Mouse (Mus musculus): Measurements from ENCODE around the gene Zswim5.
"Not testable (repeated sequence)": the region's sequence is repeated elsewhere in the genome, so short reads cannot be mapped to it uniquely, and the experiment has no call there.

The Zswim5 gene

DNA sequence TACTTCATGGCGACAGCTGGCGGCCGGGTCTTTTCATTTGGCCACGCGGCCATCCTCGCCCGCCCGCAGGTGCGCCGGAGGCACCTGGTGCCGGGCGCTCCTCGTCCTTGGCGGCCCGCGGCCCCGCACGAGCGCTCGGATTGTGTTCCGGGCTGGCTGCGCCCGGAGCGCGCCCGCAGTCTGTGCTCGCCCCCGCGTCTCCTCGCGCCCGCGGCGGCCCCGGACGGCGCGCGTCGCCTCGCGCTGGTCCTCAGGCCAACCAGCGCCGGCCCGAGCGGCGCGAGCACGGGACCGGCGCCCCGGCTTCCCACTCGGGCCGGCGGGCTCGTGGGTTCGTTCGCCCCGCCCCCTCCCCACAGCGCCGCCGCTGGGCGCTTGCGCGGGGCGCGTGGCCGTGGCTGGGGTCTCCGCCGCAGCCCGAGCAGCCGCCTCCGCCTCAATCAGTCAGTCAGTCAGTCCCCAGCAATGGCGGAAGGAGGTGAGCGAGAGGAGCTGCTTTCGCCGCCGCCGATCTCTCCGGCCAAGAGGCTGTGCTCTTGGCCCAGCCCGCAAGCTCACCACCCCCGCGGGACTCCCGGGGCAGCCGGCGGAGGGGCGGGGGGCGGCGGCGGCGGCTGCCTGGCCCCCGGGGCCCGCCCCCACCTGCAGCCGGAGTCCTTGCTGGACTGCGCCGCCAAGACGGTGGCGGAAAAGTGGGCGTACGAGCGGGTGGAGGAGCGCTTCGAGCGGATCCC is at the start of gene Zswim5:
Gene Zswim5, plus strand, starts transcription at position 382 of the 734 bp plus-strand sequence.
- in situ Hi-C loops (cut with MboI, MseI), result no loop called here

DNA sequence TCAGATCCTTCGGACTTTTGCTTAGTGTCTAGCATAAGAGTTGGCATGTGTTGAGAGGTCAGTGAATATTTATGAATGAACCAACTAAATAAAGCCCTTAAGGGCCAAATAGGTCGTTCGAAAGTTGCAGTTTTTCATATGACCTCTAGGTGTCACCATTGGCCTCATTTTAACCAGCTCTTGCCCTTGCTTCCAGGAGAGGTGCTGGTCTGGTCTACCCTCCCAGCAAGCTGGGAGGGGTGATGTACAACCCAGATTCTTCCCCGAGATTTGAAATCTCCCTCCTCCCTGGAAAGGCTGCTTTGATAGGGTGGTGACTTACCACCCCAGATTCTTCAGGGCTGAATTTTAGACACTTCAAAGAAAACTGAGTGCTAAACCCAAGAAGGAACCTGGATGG is 49.4 kb upstream of the Zswim5 start:
- in situ Hi-C loops (cut with MboI, MseI), result no loop called here

DNA sequence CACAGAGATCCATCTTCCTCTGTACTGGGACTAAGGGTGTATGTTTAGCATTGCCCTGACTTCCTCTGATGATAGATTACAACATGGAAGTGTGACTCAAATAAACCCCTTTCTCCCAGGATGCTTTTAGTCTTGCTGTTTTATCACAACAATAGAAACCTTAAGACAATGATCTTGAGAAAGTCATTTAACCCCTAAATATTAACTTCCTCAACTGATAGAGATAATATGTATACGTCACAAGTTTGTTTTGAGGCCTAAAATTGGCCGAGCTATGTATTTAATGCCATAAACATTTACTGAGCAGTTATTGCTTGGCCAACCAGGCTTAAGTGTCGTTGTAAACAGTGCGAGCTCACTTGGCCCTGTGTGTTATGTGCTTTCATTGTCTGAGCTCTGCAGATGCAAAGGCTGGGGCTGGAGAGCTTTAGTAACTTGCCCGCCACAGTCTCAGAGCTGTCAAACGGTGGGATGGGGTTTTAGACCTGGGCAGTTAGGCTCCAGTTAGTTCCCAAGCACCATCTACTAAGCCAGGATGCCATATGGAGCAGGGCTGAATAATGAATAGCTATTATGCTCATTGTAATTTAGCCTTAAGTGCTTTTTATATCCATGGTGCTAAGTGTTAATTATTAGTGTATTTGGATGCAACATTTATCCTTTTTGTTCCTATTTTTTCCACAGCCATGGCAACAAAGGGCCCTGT is 47.7 kb upstream of the Zswim5 start:
- in situ Hi-C loops (cut with MboI, MseI), result no loop called here

DNA sequence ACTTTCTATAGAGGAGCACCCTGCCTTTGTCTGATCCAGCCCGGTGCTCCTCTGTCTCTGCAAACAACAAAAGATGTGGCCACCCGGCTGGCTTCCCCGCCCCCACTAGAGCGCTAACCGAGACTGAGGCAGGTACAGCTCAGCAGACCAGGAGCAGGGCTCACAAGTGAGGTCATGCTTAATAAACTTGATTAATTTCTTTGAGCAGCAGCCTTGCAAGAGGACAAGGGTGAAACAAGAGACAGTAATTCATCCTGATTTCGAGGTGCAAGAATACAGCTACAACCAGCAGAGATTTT is 47.2 kb upstream of the Zswim5 start:
- in situ Hi-C loops (cut with MboI, MseI), result no loop called here

DNA sequence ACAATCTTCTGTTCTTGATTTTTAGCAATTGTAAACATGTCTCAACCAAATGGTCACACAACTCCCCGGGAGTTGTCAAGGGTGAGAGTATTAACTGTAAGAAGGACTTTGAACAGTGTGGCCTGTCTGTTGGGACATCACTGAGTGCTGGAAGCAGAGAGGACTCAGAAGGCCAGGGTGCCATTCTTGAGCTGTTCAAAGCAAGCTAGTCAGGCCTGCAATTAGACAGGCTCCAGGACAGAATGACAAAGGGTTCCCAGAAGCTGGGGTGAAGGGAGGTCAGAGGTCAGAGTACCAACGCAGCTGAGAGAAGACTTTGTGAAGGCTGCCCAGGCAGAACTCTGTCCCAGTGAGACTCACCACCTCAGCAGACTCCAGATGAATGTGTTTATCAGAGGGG is 38.2 kb upstream of the Zswim5 start:
- in situ Hi-C loops (cut with MboI, MseI), result no loop called here

DNA sequence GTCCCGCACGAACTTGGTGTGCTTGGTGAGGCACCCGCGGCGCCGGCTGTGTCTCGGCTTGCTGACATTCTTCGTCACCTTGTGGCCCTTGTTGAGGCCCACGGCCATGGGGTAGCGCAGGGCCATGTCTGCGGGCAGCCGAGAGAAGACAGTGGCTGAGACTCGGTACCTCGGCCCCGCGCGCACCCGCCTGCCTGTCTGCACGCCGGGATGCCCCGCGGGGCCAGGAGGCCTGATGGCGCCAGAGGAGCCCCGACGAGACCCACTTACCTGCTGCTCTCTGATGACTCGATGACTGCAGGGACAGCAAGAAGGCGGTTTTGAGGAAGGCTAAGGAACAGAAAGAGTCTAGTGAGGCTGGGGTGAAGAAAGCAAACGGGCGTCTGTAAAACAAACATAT is 37.1 kb upstream of the Zswim5 start:
- in situ Hi-C loops (cut with MboI, MseI), result not testable (repeated sequence)

DNA sequence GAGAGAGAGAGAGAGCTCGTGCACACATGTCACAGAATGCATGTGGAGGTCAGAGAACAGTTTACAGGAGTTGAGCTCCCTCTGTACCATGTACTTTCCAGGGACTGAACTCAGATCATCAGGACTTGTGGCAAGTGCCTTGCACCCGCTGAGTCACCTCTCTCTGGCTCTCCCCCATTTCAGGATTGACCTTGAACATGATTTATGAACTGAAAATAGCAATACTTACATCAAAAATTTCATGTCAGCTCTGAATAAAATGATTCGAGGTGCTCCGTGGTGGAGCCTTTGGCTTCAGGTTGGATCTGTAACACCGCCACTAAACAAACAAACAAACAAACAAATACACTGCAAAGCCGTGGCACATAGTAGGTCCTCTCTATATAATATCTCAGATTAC is 36.3 kb upstream of the Zswim5 start:
- in situ Hi-C loops (cut with MboI, MseI), result no loop called here

DNA sequence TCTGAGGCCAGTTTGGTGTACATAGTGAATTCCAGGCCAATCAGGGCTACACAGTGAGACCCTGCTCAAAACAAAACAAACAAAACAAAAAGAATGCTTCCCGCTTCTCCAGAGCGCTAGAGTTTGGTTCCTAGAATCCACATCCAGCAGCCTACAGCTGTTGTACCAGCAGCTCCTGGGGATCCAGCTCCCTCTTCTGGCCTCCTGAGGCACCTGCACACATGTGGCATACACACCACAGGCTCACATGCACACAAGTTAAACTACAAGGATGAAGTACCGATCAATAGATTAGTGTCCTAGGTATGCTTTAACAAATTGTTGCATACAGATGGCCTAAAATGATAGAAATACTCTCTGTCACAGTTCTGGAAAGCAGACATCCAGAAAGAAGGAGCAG is 32.9 kb upstream of the Zswim5 start:
- in situ Hi-C loops (cut with MboI, MseI), result no loop called here

DNA sequence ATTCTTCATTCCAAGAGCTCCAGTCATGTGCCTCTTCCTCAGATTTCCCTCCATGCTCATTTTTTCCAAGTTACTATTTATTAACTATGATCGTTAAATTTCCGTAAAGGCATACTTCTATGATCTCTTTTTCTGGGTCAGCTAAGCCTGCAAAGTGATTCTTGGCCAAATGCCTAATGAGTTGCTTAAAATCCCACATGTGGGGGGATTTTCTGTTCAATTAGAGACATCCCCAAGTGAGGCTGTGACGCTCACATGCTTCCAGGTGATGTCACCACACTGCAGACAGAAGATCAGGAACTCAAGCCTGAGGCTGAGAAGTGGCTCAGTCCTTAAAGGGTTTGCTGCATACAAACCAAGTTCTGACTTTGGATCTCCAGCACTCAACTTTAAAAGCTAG is 27.3 kb upstream of the Zswim5 start:
- in situ Hi-C loops (cut with MboI, MseI), result no loop called here

DNA sequence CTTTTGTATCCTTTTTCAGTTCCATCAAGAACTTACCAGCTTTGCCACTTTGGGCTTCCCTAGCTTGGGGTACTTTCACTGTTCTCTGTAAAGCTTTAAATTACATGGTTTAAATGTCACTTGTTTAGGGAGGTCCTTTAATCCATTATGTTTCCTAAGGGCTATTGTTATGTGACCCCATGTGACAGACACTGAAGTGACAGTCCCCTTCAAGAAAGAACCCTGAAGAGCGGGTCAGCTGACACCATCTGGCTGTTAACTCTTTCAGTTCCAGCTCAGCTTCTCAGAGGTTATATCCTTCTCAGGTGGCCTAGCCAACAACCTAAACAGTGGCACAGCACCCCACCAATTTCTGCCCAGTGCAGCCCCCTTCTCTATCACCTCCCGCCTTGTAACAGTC is 22.9 kb upstream of the Zswim5 start:
- in situ Hi-C loops (cut with MboI, MseI), result no loop called here

DNA sequence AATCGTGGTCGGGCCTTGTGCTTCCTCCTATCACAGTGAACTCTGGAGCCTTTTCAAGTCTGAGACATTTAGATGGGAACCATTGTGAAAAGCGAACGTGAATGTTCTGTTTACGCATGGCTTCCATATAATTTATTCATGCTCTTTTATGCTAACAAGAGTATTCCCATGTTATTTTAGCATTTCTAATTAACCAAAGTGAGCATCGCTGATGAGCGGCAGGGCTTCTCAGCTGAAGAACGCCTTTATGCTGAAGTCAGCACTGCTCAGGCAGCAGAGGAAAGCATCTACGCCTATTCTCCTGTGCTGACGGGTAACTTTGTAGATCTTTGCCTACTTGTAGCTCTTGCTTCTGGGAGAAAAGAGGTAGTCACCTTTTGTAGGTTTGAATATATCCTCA is 20.0 kb upstream of the Zswim5 start:
- in situ Hi-C loops (cut with MboI, MseI), result no loop called here

DNA sequence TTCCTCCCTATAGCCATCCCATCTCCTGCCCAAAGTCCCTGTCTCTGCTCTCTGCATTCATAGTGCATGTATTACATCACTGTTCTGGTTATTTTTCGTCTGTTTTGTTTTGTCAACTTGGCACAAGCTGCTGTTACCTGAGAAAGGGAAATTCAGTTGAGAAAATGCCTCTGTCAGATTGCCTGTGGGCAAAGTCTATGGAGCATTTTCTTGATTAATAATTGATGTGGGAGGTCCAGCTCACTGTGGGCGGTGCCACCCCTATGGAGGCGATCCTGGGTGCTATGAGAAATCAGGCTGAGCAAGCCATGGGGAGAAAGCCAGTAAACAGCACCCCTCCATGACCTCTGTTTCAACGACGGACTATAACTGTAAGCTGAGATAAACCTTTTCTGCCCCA is 17.5 kb upstream of the Zswim5 start:
- in situ Hi-C loops (cut with MboI, MseI), result no loop called here

DNA sequence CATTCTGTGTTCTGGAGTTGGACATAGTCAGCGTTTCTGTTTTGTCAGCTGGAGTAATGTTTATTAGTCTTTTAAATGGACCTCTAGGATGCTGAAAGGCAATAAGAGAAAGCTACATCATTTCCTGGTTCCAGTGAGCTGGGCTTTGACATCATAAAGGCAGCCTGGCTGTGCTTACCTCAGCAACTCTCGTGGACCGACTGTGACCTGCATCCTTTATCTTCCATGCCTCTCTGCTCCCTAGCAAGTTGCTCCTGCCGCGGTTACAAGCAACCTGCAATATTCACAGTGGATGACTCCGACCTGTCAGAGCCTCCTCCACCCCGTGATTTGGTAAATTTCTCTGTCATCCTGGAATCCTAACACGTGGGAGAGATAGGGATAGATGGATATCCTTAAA is 15.2 kb upstream of the Zswim5 start:
- in situ Hi-C loops (cut with MboI, MseI), result no loop called here

DNA sequence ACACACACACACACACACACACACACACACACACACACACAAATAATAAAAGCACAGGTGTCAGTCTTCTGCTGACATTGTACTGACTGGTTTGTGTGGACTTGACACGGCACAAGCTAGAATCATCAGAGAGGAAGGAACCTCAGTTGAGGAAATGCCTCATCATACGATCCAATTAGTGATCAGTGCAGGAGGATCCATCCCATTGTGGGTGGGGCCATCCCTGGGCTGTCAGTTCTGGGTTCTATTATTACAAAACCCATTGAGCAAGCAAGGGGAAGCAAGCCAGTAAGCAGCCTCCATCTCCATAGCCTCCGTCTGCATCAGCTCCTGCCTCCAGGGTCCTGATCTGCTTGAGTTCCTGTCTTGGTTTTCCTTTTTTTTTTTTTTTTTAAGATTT is 7.3 kb upstream of the Zswim5 start:
- in situ Hi-C loops (cut with MboI, MseI), result no loop called here

DNA sequence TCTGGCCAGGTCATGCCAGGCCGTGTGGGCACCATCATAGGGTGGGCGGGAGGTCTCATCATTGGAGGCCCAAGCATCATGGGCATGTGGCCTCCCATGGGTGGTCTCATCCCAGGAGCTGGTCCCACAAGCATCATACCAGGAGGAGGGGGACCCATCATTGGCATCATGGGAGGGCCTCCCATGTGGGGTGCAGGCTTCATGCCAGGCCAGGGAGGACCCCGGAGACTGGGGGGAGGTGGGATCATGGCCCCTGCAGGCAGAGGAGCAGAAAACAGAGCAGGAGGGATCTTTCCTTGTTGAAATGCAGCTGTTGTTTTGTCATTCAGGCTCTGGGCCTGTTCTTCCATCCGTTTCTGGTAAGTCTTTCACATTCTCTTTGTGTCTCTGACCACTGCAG is 2.6 kb upstream of the Zswim5 start:
- in situ Hi-C loops (cut with MboI, MseI), result no loop called here

DNA sequence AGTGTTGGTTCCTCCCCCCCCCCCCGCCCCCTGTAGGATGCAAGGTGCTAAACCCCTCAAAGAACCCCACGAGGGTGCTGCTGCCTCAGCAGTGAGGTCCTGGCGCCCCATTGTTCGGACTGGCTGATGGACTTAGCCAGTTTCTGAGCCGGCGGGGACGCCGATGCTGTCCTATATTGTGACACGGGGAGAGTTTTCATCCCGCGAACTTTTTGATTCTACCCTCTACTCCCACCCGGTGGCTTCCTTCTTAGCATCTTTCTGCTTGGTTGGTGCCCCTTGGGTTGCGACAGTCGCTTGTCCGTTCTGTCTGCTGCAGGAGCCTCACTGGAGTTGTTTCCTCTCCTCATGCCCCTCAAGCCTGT is 564 bp upstream of the Zswim5 start:
- in situ Hi-C loops (cut with MboI, MseI), result no loop called here

DNA sequence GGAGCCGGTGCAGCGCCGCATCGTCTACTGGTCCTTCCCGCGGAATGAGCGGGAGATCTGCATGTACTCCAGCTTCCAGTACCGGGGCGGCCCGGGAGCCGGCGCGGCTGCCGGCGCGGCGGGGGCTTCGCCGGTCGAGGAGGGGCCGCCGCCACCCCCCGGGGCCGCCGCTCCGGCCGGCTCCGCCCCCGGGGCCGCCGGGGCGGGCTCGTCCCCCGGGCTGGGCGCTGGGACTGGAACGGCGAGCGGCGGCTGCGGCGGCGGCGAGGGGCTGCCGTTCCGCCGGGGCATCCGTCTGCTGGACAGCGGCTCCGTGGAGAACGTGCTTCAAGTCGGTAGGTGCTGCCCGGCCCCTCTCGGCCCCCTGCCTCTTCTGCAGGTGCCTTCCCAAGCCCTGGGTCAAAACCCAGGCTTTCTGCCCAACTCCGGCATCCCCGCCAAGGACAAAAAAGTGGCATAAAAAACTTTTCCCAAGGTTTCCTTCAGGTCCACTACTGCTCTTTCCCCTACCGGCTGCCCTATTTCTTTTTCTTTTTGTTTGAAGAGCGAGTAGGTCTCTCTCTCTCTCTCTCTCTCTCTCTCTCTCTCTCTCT is 649 bp downstream of the Zswim5 start:
- in situ Hi-C loops (cut with MboI, MseI), result no loop called here

DNA sequence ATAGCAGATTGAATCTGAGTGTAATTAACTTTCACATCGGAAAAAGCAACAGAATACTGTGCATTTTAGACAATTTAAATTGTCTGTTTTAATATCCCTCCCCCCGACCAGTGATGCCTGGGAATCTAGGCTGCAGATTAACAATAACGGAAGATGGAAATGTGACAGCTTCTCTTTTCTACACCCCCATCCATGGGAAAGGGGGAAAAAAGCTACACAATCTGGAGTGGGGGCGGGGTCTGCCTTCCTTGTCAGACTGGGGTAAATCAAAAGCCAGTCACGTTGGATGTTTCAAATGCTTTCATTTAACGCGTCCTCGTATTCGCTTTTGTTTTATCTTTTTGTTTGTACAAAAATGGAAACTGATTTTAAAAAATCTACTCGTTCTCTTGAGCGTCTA is 1.3 kb downstream of the Zswim5 start:
- in situ Hi-C loops (cut with MboI, MseI), result no loop called here

DNA sequence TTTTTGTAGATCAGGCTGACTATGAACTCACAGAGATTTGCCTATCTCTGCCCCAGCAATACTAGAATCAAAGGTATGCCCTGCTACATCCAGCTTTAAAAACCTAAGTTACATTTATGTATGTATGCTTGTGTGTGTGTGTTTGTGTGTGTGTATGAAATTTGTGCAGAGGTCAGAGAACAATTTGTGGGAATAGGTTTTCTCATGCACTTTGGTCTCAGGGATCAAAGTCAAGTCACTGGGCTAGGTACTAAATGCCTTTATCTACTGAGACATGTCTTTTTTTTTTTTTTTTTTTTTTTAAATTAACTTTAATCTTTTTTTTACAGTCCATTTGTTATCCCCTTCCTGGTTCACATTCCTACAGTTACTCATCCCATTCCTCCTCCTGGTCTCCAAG is 5.5 kb downstream of the Zswim5 start:
- in situ Hi-C loops (cut with MboI, MseI), result no loop called here

DNA sequence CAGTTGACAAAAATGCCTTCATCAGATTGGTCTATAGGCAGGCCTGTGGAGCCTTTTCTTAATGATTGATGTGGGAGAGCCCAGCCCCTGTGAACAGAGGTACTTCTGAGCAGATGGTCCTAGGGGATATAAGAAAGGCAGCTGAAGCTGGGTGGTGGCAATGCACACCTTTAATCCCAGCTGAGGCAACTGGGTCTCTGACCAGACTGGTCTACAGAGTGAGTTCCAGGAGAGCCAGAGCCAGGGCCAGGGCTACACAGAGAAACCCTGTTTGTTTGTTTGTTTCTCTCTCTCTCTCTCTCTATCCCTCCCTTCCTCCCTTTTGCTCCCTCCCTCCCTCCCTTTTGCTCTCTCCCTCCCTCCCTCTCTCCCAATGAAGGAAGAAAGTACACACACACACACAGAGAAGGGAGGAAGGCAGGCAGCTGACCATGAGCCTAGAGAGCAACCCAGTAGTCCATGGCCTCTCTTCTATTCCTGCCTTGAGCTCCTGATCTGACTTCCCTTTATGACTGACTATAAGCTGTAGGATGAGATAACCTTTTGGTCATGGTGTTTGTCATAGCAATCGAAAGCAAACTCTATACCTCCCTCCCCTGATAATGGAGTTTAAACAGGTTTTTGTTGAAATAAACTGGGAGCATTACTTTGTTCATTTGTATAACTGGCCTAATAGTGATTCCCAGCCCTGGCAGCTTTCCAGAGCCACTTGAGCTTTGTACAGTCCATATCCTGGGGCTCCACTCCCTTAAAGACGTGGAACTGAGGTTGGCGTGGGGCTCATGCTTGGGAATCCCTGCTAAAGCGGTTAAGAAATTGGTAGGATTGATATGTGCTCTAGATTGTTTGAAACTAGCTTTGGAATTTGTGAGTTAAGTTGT is 17.3 kb downstream of the Zswim5 start:
- in situ Hi-C loops (cut with MboI, MseI), result no loop called here

DNA sequence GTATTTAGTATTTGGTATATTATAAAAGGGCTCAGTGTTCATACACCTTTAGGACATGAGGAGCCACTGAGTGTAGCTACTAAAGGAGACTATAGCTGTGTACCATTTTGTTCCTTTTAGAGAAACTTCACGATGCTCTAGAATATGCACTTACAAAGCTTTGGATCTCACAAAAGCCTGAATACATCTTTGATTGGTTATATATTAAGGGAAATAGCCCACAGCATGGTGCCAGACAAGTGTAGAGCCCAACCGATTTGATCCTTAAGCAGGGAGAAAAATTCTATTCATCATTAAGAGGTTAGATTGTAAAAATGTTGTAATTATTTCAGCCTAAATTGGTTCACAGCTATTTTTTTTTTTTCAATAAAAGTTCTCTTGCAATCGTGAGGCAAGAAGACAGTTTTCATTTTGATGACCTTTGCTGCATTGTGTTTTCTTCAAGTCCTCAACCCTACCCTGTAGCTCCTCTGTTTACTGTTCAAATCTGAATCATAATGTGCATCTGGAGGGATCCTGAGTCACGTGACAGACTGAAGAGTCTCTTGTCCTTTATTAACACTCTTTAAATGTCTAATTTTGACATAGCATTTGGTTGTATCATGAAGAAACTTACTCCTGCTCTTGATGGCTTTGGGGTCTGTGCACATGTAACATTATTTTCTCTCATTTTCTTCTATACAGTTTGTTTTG is 33.5 kb downstream of the Zswim5 start:
- in situ Hi-C loops (cut with MboI, MseI), result no loop called here

DNA sequence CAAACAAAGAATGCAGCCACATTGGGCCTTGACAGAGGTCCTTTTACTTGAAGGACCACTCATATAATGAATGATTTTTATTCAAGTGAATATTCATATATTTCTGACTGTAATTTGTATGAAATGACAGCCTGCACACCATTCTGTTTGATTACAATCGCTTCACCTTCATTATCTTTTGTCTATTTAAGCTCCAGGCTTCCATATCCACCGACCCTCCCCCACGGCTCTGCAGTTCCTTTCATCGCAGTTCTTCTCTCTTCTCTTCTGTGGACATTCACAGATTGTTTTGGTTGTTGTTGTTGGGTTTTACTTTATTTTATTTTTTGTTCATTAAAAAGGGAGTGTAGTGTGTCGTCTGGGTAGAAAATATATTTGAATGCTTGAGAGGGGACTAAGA is 34.0 kb downstream of the Zswim5 start:
- in situ Hi-C loops (cut with MboI, MseI), result no loop called here

Data from T-helper 1 cell (primary cell).